Mouse (Mus musculus): ENCODE results near the gene Cnnm4. TPM values are rescaled to one million over a fixed set of nuclear protein-coding genes. Genes with fewer than 3 reads are reported as not detected.

The Cnnm4 gene
- polyA plus RNA-seq, 1 experiment from 2014 or later, result 3.8 TPM

- 82% methylated on average over 12 of the region's 12 CpGs for WGBS (ENCODE audit: insufficient replicate concordance)
Measured at GRCm38 (mm10) chr1:36525774-36526173, 54.4 kb downstream of the Cnnm4 start.

GRCm38 (mm10) chr1:36526903-36527302, 55.5 kb downstream of the Cnnm4 start:
- H3K4me2 ChIP-seq, result no peak overlapping the region
- H3K4me1 ChIP-seq, result no peaks in the 10 kb centered on the region
- WGBS (ENCODE audit: insufficient replicate concordance), result 86% methylated on average over 10 of the region's 10 CpGs
- H3K27me3 ChIP-seq (replicated peaks), result no peaks in the 10 kb centered on the region
- no peak overlapping the region for H3K9ac ChIP-seq
- H3K4me3 ChIP-seq, result no peak overlapping the region
- no peaks in the 10 kb centered on the region for H3K9me3 ChIP-seq (replicated peaks)
- H3K27ac ChIP-seq, result no peak overlapping the region
- peaks cover 61% of the 10 kb centered on the region for H3K36me3 ChIP-seq
- no peak for ATAC-seq

More at GRCm38 (mm10) chr1:36525774-36526173, 54.4 kb downstream of the Cnnm4 start:
- peaks cover 65% of the 10 kb centered on the region for H3K36me3 ChIP-seq
- no peak overlapping the region for H3K27ac ChIP-seq
- no peak overlapping the region for H3K9ac ChIP-seq
- no peak overlapping the region for H3K4me2 ChIP-seq
- no peaks in the 10 kb centered on the region for H3K4me1 ChIP-seq
- ATAC-seq, result no peak
- H3K9me3 ChIP-seq (replicated peaks), result no peaks in the 10 kb centered on the region
- H3K27me3 ChIP-seq (replicated peaks), result no peaks in the 10 kb centered on the region
- no peak overlapping the region for H3K4me3 ChIP-seq

- H3K27me3 ChIP-seq (replicated peaks), result no peaks in the 10 kb centered on the region
- H3K4me3 ChIP-seq, result no peak overlapping the region
- no peak overlapping the region for H3K27ac ChIP-seq
- 45% methylated on average over 1 of the region's 1 CpGs for WGBS (ENCODE audit: insufficient replicate concordance)
- H3K9ac ChIP-seq, result no peak overlapping the region
- no peak overlapping the region for H3K4me2 ChIP-seq
- ATAC-seq, result no peak
- no peaks in the 10 kb centered on the region for H3K9me3 ChIP-seq (replicated peaks)
- H3K4me1 ChIP-seq, result no peaks in the 10 kb centered on the region
- peaks cover 49% of the 10 kb centered on the region for H3K36me3 ChIP-seq
Measured at GRCm38 (mm10) chr1:36528351-36528750, 56.9 kb downstream of the Cnnm4 start.

GRCm38 (mm10) chr1:36529274-36529673, 57.9 kb downstream of the Cnnm4 start:
- Histone ChIP-seq H3K36me3 (peaks cover 40% of the 10 kb centered on the region), H3K27ac (no peak overlapping the region), H3K9ac (no peak overlapping the region), H3K9me3 (replicated peaks) (no peaks in the 10 kb centered on the region), H3K4me3 (no peak overlapping the region), H3K27me3 (replicated peaks) (no peaks in the 10 kb centered on the region), H3K4me1 (no peaks in the 10 kb centered on the region), H3K4me2 (no peak overlapping the region)
- no peak for ATAC-seq
- 86% methylated on average over 4 of the region's 4 CpGs for WGBS (ENCODE audit: insufficient replicate concordance)

- Histone ChIP-seq H3K4me3 (no peak overlapping the region), H3K4me1 (peaks cover 5% of the 10 kb centered on the region; the same call in 1 of the 2 replicates), H3K4me2 (no peak overlapping the region), H3K9me3 (replicated peaks) (no peaks in the 10 kb centered on the region), H3K9ac (no peak overlapping the region), H3K36me3 (peaks cover 34% of the 10 kb centered on the region), H3K27me3 (replicated peaks) (no peaks in the 10 kb centered on the region), H3K27ac (no peak overlapping the region)
- no peak for ATAC-seq
- 78% methylated on average over 4 of the region's 4 CpGs for WGBS (ENCODE audit: insufficient replicate concordance)
Measured at GRCm38 (mm10) chr1:36529875-36530274, 58.5 kb downstream of the Cnnm4 start.

GRCm38 (mm10) chr1:36530485-36530884, 59.1 kb downstream of the Cnnm4 start:
- Histone ChIP-seq H3K9me3 (replicated peaks) (no peaks in the 10 kb centered on the region), H3K9ac (no peak overlapping the region), H3K4me2 (no peak overlapping the region), H3K4me1 (peaks cover 5% of the 10 kb centered on the region; the same call in 1 of the 2 replicates), H3K27me3 (replicated peaks) (no peaks in the 10 kb centered on the region), H3K27ac (no peak overlapping the region), H3K4me3 (no peak overlapping the region), H3K36me3 (peaks cover 28% of the 10 kb centered on the region)
- ATAC-seq, result no peak
- WGBS (ENCODE audit: insufficient replicate concordance), result 80% methylated on average over 8 of the region's 8 CpGs

- ATAC-seq, result no peak
- Histone ChIP-seq H3K36me3 (peaks cover 23% of the 10 kb centered on the region), H3K4me2 (no peak overlapping the region), H3K27ac (no peak overlapping the region), H3K9ac (no peak overlapping the region), H3K9me3 (replicated peaks) (no peaks in the 10 kb centered on the region), H3K27me3 (replicated peaks) (no peaks in the 10 kb centered on the region), H3K4me1 (peaks cover 5% of the 10 kb centered on the region; the same call in 1 of the 2 replicates), H3K4me3 (no peak overlapping the region)
- 76% methylated on average over 7 of the region's 7 CpGs for WGBS (ENCODE audit: insufficient replicate concordance)
Measured at GRCm38 (mm10) chr1:36530962-36531361, 59.5 kb downstream of the Cnnm4 start.

GRCm38 (mm10) chr1:36531461-36531860, 60.0 kb downstream of the Cnnm4 start:
- Histone ChIP-seq H3K36me3 (peaks cover 19% of the 10 kb centered on the region), H3K27me3 (replicated peaks) (no peaks in the 10 kb centered on the region), H3K4me3 (no peak overlapping the region), H3K4me1 (peaks cover 5% of the 10 kb centered on the region; the same call in 1 of the 2 replicates), H3K27ac (no peak overlapping the region), H3K4me2 (no peak overlapping the region), H3K9me3 (replicated peaks) (no peaks in the 10 kb centered on the region), H3K9ac (no peak overlapping the region)
- no peak for ATAC-seq
- 88% methylated on average over 12 of the region's 12 CpGs for WGBS (ENCODE audit: insufficient replicate concordance)

- H3K4me3 ChIP-seq, result no peak overlapping the region
- H3K4me1 ChIP-seq, result peaks cover 5% of the 10 kb centered on the region; the same call in 1 of the 2 replicates
- H3K9me3 ChIP-seq (replicated peaks), result no peaks in the 10 kb centered on the region
- H3K27ac ChIP-seq, result no peak overlapping the region
- peaks cover 24% of the 10 kb centered on the region for H3K36me3 ChIP-seq
- 69% methylated on average over 6 of the region's 6 CpGs for WGBS (ENCODE audit: insufficient replicate concordance)
- no peak overlapping the region for H3K9ac ChIP-seq
- no peak for ATAC-seq
- no peak overlapping the region for H3K4me2 ChIP-seq
- H3K27me3 ChIP-seq (replicated peaks), result no peaks in the 10 kb centered on the region
Measured at GRCm38 (mm10) chr1:36533546-36533945, 62.1 kb downstream of the Cnnm4 start.

GRCm38 (mm10) chr1:36534595-36535058, 63.2 kb downstream of the Cnnm4 start:
- Histone ChIP-seq H3K9me3 (replicated peaks) (no peaks in the 10 kb centered on the region), H3K36me3 (peaks cover 35% of the 10 kb centered on the region), H3K27me3 (replicated peaks) (no peaks in the 10 kb centered on the region), H3K4me2 (no peak overlapping the region), H3K4me1 (peaks cover 5% of the 10 kb centered on the region; the same call in 1 of the 2 replicates), H3K9ac (no peak overlapping the region), H3K27ac (no peak overlapping the region), H3K4me3 (no peak overlapping the region)
- no peak for ATAC-seq
- 61% methylated on average over 6 of the region's 6 CpGs for WGBS (ENCODE audit: insufficient replicate concordance)

GRCm38 (mm10) chr1:36535477-36536396, 64.3 kb downstream of the Cnnm4 start:
- Histone ChIP-seq H3K4me2 (no peak overlapping the region), H3K27ac (no peak overlapping the region), H3K9ac (no peak overlapping the region), H3K4me3 (no peak overlapping the region), H3K27me3 (replicated peaks) (no peaks in the 10 kb centered on the region), H3K9me3 (replicated peaks) (no peaks in the 10 kb centered on the region), H3K4me1 (peaks cover 5% of the 10 kb centered on the region; the same call in 1 of the 2 replicates), H3K36me3 (peaks cover 43% of the 10 kb centered on the region)
- 71% methylated on average over 11 of the region's 11 CpGs for WGBS (ENCODE audit: insufficient replicate concordance)
- no peak for ATAC-seq

- Histone ChIP-seq H3K27ac (no peak overlapping the region), H3K9me3 (replicated peaks) (no peaks in the 10 kb centered on the region), H3K4me1 (peaks cover 5% of the 10 kb centered on the region; the same call in 1 of the 2 replicates), H3K4me3 (no peak overlapping the region), H3K4me2 (no peak overlapping the region), H3K27me3 (replicated peaks) (no peaks in the 10 kb centered on the region), H3K9ac (no peak overlapping the region), H3K36me3 (peaks cover 43% of the 10 kb centered on the region)
- ATAC-seq, result no peak
- WGBS (ENCODE audit: insufficient replicate concordance), result 69% methylated on average over 8 of the region's 8 CpGs
Measured at GRCm38 (mm10) chr1:36536397-36536728, 64.9 kb downstream of the Cnnm4 start.

All from liver, embryonic 12.5 days (tissue).